Mouse (Mus musculus) brain, embryonic 14.5 days (tissue): ENCODE data around the gene Megf6.

Source experiments
- CTCF ChIP-seq: fragments of 200-500 bp; IDR thresholded peaks from 2 replicates; pipeline ENCODE4 v1.5.1; 2012; ENCODE audit warnings: inconsistent platforms, mild to moderate bottlenecking, moderate library complexity, borderline replicate concordance; ENCODE audit not compliant: insufficient read depth, insufficient read length; ENCODE audit errors: extremely low read depth
- POLR2A ChIP-seq: fragments of 200-500 bp; IDR thresholded peaks from 2 replicates; pipeline ENCODE4 v1.6.1; 2012; ENCODE audit warnings: mild to moderate bottlenecking, inconsistent platforms, borderline replicate concordance; ENCODE audit not compliant: poor library complexity, insufficient read depth, insufficient read length, severe bottlenecking; ENCODE audit errors: extremely low read depth

GRCm38 (mm10) chr4:154170506-154171150, at the start of gene Megf6:
- TF ChIP-seq POLR2A: no peak
- no peak for TF ChIP-seq CTCF
